Mouse (Mus musculus): ENCODE results near the gene Cox15. TPM values are rescaled to one million over a fixed set of nuclear protein-coding genes. Genes with fewer than 3 reads are reported as not detected.

Cox15 gene
- total and polyA plus RNA-seq, 2 experiments from 2014 or later = 11.0 to 25.7 TPM

DNA sequence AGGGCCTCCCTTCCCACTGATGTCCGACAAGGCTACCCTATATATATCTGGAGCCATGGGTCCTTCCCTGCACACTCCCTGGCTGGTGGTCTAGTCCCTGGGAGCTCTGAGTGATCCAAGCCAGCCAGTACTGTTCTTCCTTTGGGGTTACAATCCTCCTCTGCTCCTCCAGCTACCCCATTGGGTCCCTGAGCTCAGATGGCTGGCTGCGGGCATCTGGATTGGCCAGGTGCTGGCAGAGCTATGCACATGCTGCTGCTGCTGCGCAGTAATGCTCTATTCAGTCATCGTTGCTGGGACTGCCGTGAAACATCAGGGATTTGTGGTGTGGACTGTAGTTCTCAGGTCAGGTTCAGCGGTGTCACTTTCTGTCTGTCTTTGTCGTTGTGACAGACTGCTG, 28.0 kb downstream of the Cox15 start:
- ATAC-seq (no peak), DNase-seq (ENCODE audit: low spot score) (no peak)
- Histone ChIP-seq H3K4me3 (ENCODE audit: low read length) (no peak overlapping the region), H3K9me3 (ENCODE audit: low read length) (no peaks in the 10 kb centered on the region), H3K27ac (no peak overlapping the region), H3K9ac (replicated peaks; ENCODE audit: low read length) (no peak overlapping the region), H3K27me3 (ENCODE audit: insufficient read depth, low read length) (no peaks in the 10 kb centered on the region), H3K4me2 (ENCODE audit: low read depth, low read length) (no peak overlapping the region), H3K4me1 (ENCODE audit: insufficient read depth, low read length) (no peaks in the 10 kb centered on the region), H3K36me3 (ENCODE audit: insufficient read depth, low read length) (peaks cover 30% of the 10 kb centered on the region; the same call in 1 of the 2 replicates)
- 85% methylated on average over 7 of the region's 7 CpGs for WGBS
- TF ChIP-seq CTCF (IDR thresholded peaks at IDR 0.05; ENCODE audit: low read depth) = no peak

DNA sequence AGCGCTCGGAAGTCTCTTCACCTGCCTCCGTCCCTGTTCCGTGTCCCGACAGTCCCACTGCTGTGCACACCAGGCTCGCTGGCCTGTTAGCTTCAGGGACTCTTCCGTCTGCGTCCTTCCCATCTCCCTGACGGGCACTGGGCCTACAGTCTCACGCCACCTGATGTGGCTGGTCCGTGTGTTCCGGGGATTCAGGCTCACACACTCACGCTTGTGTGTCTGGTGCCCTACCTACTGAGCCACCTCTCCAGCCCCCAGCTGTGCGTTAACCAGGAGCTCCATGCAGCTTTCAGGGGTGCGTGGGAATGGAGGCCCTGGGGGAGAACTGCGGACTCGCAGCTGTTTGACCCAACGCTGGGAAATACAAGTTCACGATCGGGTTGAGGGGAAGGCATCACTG, 28.6 kb downstream of the Cox15 start:
- Histone ChIP-seq H3K9me3 (ENCODE audit: low read length) (no peaks in the 10 kb centered on the region), H3K27me3 (ENCODE audit: insufficient read depth, low read length) (no peaks in the 10 kb centered on the region), H3K4me3 (ENCODE audit: low read length) (no peak overlapping the region), H3K4me1 (ENCODE audit: insufficient read depth, low read length) (no peaks in the 10 kb centered on the region), H3K27ac (no peak overlapping the region), H3K9ac (replicated peaks; ENCODE audit: low read length) (no peak overlapping the region), H3K4me2 (ENCODE audit: low read depth, low read length) (no peak overlapping the region), H3K36me3 (ENCODE audit: insufficient read depth, low read length) (peaks cover 30% of the 10 kb centered on the region; the same call in 1 of the 2 replicates)
- DNase-seq (ENCODE audit: low spot score) (no peak), ATAC-seq (no peak)
- TF ChIP-seq CTCF (IDR thresholded peaks at IDR 0.05; ENCODE audit: low read depth) = no peak
- 94% methylated on average over 20 of the region's 20 CpGs for WGBS

DNA sequence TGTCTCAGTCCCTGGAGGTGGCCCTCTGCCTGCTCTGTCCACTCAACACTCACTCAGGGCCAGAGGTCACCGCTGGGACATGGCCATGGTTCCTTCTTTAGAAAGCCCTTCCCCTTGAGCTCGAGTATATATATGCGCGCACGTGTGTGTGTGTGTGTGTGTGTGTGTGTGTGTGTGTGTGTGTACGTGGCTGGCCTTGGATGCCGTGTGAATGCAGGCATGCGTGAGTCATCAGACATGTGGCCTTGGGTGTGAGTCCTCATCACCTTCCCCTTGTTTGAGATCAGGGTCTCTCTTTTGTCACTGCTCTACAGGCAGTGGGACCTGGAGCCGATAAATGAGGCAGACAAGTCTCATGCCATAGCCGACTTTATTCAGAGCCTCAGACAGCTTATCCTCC, 29.3 kb downstream of the Cox15 start:
- WGBS = 81% methylated on average over 10 of the region's 10 CpGs
- ATAC-seq = no peak

DNA sequence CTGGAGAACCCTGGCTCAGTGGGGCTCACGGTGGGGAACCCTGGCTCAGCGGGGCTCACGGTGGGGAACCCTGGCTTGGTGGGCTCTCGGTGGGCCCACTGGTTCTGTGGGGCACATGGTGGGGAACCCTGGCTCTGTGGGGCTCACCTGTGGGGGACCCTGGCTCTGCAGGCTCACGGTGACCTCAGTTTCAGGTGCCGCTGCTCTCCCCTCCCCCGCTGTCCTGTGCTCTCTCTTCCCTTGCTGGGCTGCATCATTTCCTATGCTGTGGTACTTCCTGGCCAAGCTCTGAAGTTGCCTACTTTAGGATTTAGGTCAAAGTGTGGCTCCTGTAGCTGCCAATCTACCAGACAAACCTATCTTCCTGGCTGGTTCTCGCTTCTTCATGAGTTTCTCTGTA, 29.9 kb downstream of the Cox15 start:
- peaks cover 31% of the 10 kb centered on the region; the same call in 1 of the 2 replicates for H3K36me3 ChIP-seq (ENCODE audit: insufficient read depth, low read length)
- H3K4me2 ChIP-seq (ENCODE audit: low read depth, low read length) = no peak overlapping the region
- ATAC-seq (no peak), DNase-seq (ENCODE audit: low spot score) (no peak)
- H3K27me3 ChIP-seq (ENCODE audit: insufficient read depth, low read length) = no peaks in the 10 kb centered on the region
- no peak overlapping the region for H3K9ac ChIP-seq (replicated peaks; ENCODE audit: low read length)
- H3K4me1 ChIP-seq (ENCODE audit: insufficient read depth, low read length) = no peaks in the 10 kb centered on the region
- WGBS = 75% methylated on average over 8 of the region's 8 CpGs
- no peak overlapping the region for H3K4me3 ChIP-seq (ENCODE audit: low read length)
- TF ChIP-seq CTCF (IDR thresholded peaks at IDR 0.05; ENCODE audit: low read depth) = no peak
- no peaks in the 10 kb centered on the region for H3K9me3 ChIP-seq (ENCODE audit: low read length)
- no peak overlapping the region for H3K27ac ChIP-seq

More for the DNA sequence above, 29.3 kb downstream of the Cox15 start:
- H3K9me3 ChIP-seq (ENCODE audit: low read length) = no peaks in the 10 kb centered on the region
- H3K4me1 ChIP-seq (ENCODE audit: insufficient read depth, low read length) = no peaks in the 10 kb centered on the region
- peaks cover 31% of the 10 kb centered on the region; the same call in 1 of the 2 replicates for H3K36me3 ChIP-seq (ENCODE audit: insufficient read depth, low read length)
- no peak for TF ChIP-seq CTCF (IDR thresholded peaks at IDR 0.05; ENCODE audit: low read depth)
- H3K27me3 ChIP-seq (ENCODE audit: insufficient read depth, low read length) = no peaks in the 10 kb centered on the region
- DNase-seq (ENCODE audit: low spot score) = no peak
- no peak overlapping the region for H3K4me2 ChIP-seq (ENCODE audit: low read depth, low read length)
- no peak overlapping the region for H3K9ac ChIP-seq (replicated peaks; ENCODE audit: low read length)
- no peak overlapping the region for H3K27ac ChIP-seq
- H3K4me3 ChIP-seq (ENCODE audit: low read length) = no peak overlapping the region

DNA sequence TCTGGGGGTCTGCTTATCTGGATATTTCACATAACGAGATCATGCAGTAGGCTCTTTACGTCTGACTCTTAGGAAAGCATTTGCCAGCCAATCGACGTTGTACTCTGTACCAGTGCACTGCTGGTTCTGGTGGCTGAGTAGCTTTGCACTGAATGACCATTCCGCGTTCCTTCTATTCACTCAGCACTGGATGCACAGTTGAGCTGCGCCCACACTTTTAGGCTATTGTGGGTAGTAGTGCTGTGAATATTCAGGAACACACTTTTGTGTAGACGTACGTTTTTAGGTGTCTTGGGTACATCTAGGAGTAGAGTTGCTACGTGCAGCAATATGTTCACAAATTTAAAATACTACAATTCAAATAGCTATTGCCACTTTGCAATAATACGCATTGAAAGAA, 32.7 kb downstream of the Cox15 start:
- Histone ChIP-seq H3K27me3 (ENCODE audit: insufficient read depth, low read length) (no peaks in the 10 kb centered on the region), H3K36me3 (ENCODE audit: insufficient read depth, low read length) (peaks cover 29% of the 10 kb centered on the region; the same call in 1 of the 2 replicates), H3K4me1 (ENCODE audit: insufficient read depth, low read length) (no peaks in the 10 kb centered on the region), H3K9me3 (ENCODE audit: low read length) (no peaks in the 10 kb centered on the region), H3K4me3 (ENCODE audit: low read length) (no peak overlapping the region), H3K27ac (no peak overlapping the region), H3K4me2 (ENCODE audit: low read depth, low read length) (no peak overlapping the region), H3K9ac (replicated peaks; ENCODE audit: low read length) (no peak overlapping the region)
- WGBS = 94% methylated on average over 11 of the region's 11 CpGs
- no peak for TF ChIP-seq CTCF (IDR thresholded peaks at IDR 0.05; ENCODE audit: low read depth)
- ATAC-seq (no peak), DNase-seq (ENCODE audit: low spot score) (no peak)

DNA sequence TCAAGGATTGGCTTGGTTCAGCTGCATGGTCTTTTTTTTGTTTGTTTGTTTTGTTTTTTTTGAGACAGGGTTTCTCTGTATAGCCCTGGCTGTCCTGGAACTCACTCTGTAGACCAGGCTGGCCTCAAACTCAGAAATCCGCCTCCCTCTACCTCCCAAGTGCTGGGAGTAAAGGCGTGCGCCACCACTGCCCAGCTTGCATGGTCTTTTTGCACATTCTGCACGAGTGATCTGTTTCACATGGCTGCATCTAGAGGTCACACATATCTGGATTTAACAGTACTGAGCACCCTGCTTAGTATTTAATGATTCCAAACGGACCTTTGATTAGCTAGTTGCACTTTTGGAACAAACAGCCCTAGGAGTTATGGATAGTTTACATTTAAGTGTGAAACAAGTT, 40.8 kb downstream of the Cox15 start:
- no peak for ATAC-seq
- Histone ChIP-seq H3K4me3 (ENCODE audit: low read length) (no peak overlapping the region), H3K9me3 (ENCODE audit: low read length) (no peaks in the 10 kb centered on the region), H3K27me3 (ENCODE audit: insufficient read depth, low read length) (no peaks in the 10 kb centered on the region), H3K9ac (replicated peaks; ENCODE audit: low read length) (no peak overlapping the region), H3K27ac (no peak overlapping the region), H3K4me2 (ENCODE audit: low read depth, low read length) (no peak overlapping the region), H3K36me3 (ENCODE audit: insufficient read depth, low read length) (peaks cover 5% of the 10 kb centered on the region; the same call in 1 of the 2 replicates), H3K4me1 (ENCODE audit: insufficient read depth, low read length) (no peaks in the 10 kb centered on the region)
- WGBS = 79% methylated on average over 5 of the region's 5 CpGs
- no peak for TF ChIP-seq CTCF (IDR thresholded peaks at IDR 0.05; ENCODE audit: low read depth)
- DNase-seq (ENCODE audit: low spot score) = no peak

DNA sequence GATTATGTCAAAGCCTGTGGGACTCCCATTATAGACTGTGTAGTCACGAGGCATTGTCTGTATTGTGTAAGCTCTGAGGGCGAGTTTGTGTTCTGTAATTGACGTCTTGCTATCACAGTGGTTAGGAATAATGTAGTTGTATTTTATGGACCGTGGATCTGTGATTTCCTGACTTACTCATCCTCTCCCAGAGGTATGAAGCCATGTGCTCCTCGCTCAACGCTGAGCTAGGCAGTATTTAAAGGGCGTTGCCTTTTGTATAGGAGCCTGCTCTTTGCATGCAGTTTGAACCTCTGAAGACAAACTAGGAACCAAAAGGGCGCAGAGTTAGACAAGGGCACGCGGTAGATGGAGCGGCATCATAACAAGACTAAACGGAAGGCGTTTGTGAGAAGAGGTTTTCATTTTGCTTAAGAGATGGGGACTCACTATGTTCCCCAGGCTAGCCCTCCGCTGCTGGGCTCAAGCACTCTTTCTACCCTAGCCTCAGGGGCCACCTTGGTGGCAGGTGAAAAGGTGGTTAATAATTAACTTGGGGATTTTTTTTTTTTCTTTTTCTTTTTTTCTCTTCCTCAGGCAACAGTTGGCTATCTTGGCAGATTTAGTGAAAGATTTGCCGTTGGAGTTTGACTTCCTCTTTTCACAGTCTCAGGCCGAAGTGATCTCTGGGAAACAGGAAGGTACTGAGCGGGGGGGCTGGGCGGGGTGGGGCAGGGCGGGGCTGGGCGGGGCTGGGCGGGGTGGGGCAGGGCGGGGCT, 41.5 kb downstream of the Cox15 start:
- Histone ChIP-seq H3K4me3 (ENCODE audit: low read length) (no peak overlapping the region), H3K36me3 (ENCODE audit: insufficient read depth, low read length) (peaks cover 5% of the 10 kb centered on the region; the same call in 1 of the 2 replicates), H3K27me3 (ENCODE audit: insufficient read depth, low read length) (no peaks in the 10 kb centered on the region), H3K4me1 (ENCODE audit: insufficient read depth, low read length) (no peaks in the 10 kb centered on the region), H3K27ac (no peak overlapping the region; the same call in 1 of the 2 replicates), H3K4me2 (ENCODE audit: low read depth, low read length) (no peak overlapping the region), H3K9me3 (ENCODE audit: low read length) (no peaks in the 10 kb centered on the region), H3K9ac (replicated peaks; ENCODE audit: low read length) (no peak overlapping the region)
- no peak for ATAC-seq
- TF ChIP-seq CTCF (IDR thresholded peaks at IDR 0.05; ENCODE audit: low read depth) = no peak
- no peak for DNase-seq (ENCODE audit: low spot score)
- 62% methylated on average over 22 of the region's 22 CpGs for WGBS

All from hindbrain, postnatal 0 days (tissue).